Mouse (Mus musculus) left cerebral cortex, postnatal 25 days (tissue): Measurements from ENCODE around the gene Slc24a3. TPM values are rescaled to one million over a fixed set of nuclear protein-coding genes. Genes with fewer than 3 reads are reported as not detected.
A peak's percentile ranks its signal among the peaks of the same experiment; 100 is the strongest.

Source experiments
- DNase-seq, 2 experiments: peaks; one replicate each; pipeline ENCODE4 v3.0.0; 2022; ENCODE audit warnings: low spot score in 2 of 2, mixed read lengths in 1 of 2
- intact Hi-C: fragments of 180-260 bp; cut with DNase I; formaldehyde crosslinking; loops from one replicate; pipeline ENCODE4 v1.15.1; 2025
- total RNA-seq, 2 experiments: library from RNA; stranded (reverse); gene quantifications; 2 replicates each; pipeline ENCODE4 v1.2.3; 2021

Gene Slc24a3
- total RNA-seq, 2 experiments from 2014 or later: 130 to 132 TPM

DNA sequence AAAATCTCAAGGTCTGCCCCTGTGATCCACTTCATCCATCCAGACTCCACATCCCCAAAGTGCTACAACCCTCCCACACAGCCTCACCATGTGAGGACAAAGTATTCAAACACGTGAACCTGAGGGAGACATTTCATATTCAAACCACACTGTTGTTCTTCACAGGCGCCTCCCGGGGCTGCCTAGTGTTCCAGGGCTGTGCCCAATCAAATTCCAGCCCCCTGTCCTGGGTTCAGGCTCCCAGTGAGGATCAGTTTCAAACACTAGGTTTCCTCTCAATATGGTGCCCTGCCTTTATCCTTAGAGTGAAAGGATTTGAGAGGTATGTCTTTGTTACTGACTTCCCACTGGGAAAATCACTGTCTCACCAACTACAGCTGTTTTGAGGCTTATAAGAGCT, 488.6 kb downstream of the Slc24a3 start:
- no peak for DNase-seq
- intact Hi-C loops: no loop called here

DNA sequence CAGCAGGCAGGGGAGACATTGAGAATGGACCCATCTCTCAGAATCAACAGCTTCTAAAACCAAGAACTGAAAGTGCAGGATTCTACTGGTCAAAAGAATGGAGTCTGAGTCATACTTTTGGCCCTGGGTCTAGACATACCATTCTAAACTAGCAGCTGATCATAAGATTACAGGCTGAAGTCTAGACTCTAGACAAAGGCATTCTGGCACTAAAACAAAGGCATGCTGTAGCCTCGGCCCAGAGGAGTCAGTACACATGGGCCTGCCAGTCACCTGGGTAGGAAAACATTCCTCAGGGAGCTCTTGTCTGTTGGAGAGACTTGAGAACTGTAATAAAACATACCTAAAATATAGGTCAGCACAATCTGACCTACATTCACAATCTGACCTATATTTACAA, 489.2 kb downstream of the Slc24a3 start:
- DNase-seq: no peak

DNA sequence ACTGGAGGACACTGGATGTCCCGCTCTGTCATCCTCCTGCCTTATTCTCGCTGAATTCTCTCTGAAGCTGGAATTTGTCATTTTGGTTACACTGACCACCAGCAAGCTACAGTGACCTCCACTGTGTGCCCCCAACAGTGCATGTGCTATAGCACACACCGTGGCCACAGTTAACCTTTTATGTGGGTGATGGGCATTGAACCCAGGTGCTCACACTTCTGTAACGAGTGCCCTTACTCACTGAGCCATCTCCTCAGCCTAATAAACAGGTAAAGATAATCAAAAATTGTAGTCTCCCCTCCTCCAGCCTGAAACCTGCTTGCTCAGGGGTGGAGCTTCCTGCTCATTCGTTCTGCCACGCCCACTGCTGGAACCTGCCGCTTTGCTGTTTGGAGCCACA, 493.7 kb downstream of the Slc24a3 start:
- intact Hi-C loops: no loop called here

More for the DNA sequence above, 489.2 kb downstream of the Slc24a3 start:
- intact Hi-C loops: no loop called here

GRCm38 (mm10) chr2:145663899-145664298, 496.3 kb downstream of the Slc24a3 start:
- DNase-seq: no peak
- intact Hi-C loops: no loop called here

More for the DNA sequence above, 493.7 kb downstream of the Slc24a3 start:
- no peak for DNase-seq

GRCm38 (mm10) chr2:145664311-145664710, 496.8 kb downstream of the Slc24a3 start:
- intact Hi-C loops: no loop called here

GRCm38 (mm10) chr2:145668135-145668534, 500.6 kb downstream of the Slc24a3 start:
- intact Hi-C loops: no loop called here
- DNase-seq: no peak

More at GRCm38 (mm10) chr2:145664311-145664710, 496.8 kb downstream of the Slc24a3 start:
- DNase-seq: no peak

DNA sequence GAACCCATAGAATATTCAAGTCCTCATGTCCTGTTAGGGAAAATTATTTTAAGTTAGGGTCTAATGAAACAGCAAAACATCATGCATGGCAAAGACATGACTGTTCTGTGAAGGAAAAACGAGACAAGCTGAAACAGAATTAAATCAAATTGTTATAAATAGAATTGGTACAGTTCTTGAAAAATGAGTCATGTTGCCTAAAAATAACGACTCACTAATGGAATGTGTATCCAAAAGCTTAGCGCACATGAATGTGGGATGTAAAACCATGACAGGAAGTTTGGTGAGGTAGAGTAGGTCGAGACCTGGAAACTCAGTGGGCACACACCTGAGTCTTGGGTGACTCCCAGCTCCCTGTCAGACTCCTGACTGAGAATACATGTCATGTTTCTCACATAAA, 502.6 kb downstream of the Slc24a3 start:
- DNase-seq: no peak

GRCm38 (mm10) chr2:145674496-145675141, 507.1 kb downstream of the Slc24a3 start:
- intact Hi-C loops: no loop called here
- DNase-seq: no peak

More for the DNA sequence above, 502.6 kb downstream of the Slc24a3 start:
- intact Hi-C loops: no loop called here

- intact Hi-C loops: no loop called here
- DNase-seq: peak; percentile 12 to 16
Observed at GRCm38 (mm10) chr2:145675142-145675755, 507.7 kb downstream of the Slc24a3 start, which contains the start of gene Rin2. Gene Rin2 (plus strand): TSS chr2:145675215.

DNA sequence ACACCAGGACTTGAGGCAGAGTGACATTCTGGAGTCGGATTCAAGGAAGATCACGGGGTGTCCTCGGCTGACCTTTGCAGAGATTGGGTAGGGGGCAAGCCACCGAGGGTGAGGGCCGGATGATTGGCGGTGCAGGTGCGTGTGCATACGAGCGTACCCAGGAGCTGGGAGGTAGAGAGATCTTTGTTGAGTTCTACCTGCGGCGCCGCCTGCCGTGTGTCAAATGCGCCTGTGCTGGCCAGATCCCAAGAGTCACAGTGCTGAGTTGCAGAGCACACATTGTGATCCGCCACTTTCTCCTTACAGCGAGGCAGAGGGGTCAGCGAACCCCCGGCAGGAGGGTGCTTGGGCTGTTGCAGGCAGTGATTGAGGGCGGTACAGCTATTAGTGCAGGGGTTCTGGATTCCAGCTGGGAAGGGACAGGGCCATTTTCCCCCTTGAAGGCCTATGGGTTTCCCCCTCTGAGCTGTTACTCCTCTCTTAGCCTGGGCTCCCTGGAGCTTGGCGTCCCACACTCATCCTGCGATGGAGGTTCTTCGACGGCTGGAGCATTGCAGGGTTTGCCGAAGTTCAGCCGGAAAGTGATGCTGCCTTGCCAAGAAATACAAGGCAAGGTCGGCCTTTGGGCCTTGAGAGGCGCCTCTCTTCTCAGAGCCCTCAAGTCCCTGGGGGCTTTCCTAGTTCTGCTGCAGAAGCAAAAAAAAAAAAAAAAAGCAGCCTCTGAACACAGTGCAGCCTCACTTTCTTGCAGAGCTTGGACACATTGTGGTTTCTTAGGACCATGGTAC, 508.4 kb downstream of the Slc24a3 start:
- peak in 1 of 2 experiments; percentile 28 for DNase-seq
- intact Hi-C loops: no loop called here

- intact Hi-C loops: no loop called here
- no peak for DNase-seq
Observed at GRCm38 (mm10) chr2:145676544-145676925, 509.0 kb downstream of the Slc24a3 start.

GRCm38 (mm10) chr2:145676936-145677335, 509.4 kb downstream of the Slc24a3 start:
- intact Hi-C loops: no loop called here
- no peak for DNase-seq

DNA sequence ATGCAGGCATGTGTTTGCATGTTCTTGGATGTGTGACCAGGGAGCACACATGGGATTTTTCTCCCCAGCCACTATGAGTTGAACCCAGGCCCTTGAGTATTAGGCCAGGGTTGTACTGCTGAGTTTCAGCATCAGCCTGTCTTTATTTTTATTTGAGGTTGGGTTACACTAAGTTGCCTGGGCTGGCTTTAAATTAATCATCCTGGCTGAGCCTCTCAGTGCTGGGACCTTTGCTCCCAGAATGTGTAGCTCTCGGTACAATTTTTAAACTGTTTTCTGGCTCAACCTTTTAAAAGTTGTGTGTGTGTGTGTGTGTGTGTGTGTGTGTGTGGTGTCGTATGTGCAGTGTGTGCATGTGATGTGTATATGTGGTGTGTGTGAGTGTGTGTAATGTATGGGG, 512.6 kb downstream of the Slc24a3 start:
- DNase-seq: no peak
- intact Hi-C loops: no loop called here

GRCm38 (mm10) chr2:145680762-145681161, 513.2 kb downstream of the Slc24a3 start:
- intact Hi-C loops: no loop called here
- DNase-seq: no peak

DNA sequence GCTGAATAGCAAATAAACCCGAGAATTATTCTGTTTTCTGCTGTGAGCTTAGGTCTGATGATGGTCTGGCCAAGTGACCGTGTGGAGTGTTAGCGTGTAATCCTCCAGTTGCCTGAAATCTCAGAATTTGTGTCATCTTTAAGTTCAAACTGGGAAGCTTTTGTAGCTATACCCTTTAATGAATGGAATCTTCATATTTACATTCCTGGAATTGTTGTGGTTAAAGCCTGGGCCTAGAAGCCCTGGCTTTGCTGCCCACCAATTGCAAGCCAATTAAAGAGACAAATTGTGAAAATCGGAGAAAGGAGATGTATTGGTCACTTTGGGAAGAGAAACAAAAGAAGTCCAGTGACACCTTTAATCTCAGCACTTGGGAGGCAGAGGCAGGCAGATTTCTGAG, 514.1 kb downstream of the Slc24a3 start:
- intact Hi-C loops: no loop called here
- DNase-seq: no peak

DNA sequence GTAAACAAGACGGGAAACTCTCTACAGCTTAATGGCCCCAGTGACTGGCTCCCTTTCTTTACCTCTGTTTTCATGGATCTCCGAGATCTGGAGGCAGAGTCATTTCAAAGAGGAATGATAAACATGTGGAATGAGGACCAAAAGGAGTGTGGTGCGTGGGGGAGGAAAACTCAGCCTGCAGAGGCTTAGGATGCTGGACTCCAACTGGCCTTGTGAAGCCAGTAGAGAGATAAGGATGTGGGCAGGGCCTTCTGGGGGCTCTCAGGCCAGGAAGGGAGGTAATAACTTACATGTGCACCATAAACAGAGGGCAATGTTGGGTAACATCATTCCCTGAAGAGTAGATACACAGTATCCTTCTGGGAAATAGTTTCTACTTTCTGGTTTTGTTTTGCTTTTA, 515.4 kb downstream of the Slc24a3 start:
- DNase-seq: no peak
- intact Hi-C loops: no loop called here

GRCm38 (mm10) chr2:145683536-145683935, 516.0 kb downstream of the Slc24a3 start:
- DNase-seq: no peak
- intact Hi-C loops: no loop called here

GRCm38 (mm10) chr2:145684151-145684550, 516.6 kb downstream of the Slc24a3 start:
- intact Hi-C loops: no loop called here
- DNase-seq: peak; percentile 21 to 87

GRCm38 (mm10) chr2:145684891-145685290, 517.3 kb downstream of the Slc24a3 start:
- DNase-seq: no peak
- intact Hi-C loops: no loop called here

GRCm38 (mm10) chr2:145686017-145686416, 518.5 kb downstream of the Slc24a3 start:
- DNase-seq: no peak
- intact Hi-C loops: no loop called here
